Comparison of ENCODE assay signal across 9 mouse cellular contexts in the genomic region with DNA sequence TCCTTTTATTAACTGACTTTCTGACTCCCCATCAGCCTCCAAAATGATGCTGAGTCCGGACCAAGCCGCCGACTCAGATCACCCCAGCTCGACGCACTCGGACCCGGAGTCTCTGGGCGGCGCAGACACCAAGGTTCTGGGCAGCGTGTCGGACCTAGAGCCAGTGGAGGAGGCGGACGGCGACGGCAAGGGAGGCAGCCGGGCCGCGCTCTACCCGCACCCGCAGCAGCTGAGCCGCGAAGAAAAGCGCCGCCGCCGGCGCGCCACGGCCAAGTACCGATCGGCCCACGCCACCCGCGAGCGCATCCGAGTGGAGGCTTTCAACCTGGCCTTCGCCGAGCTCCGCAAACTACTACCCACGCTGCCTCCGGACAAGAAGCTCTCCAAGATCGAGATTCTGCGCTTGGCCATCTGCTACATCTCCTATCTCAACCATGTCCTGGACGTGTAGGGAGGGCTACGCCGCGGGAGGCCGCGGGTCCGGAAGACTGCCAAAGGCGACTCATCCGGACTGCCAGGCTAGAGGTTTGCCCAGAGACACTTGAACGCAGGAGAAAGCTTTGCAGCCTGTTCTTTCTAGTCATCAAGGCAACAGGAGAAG. TPM values are rescaled to one million over a fixed set of nuclear protein-coding genes. Genes with fewer than 3 reads are reported as not detected.
DNase-seq lines count a peak whose midpoint lies in the region; ATAC-seq and TF ChIP-seq lines count a peak whose summit lies in the region.
"Had no signal": no experiment of that assay in that cellular context is flagged by ENCODE, and none has a peak within 500 bp of the region (broad histone marks: within the 10 kb centered on the region; RNA-seq: fewer than 3 reads in every experiment).

No protein-coding gene starts in this region.

- TF ChIP-seq CTCF in kidney, postnatal 0 days (IDR thresholded peaks at IDR 0.05; ENCODE audit: low read depth) = no peak

- H3K9me3 ChIP-seq in kidney, postnatal 0 days (replicated peaks; ENCODE audit: low read length) = no peaks in the 10 kb centered on the region
- no peaks in the 10 kb centered on the region for H3K9me3 ChIP-seq in embryonic facial prominence, embryonic 13.5 days
- no peaks in the 10 kb centered on the region for H3K9me3 ChIP-seq in midbrain, embryonic 15.5 days

- H3K27me3 ChIP-seq in kidney, postnatal 0 days (ENCODE audit: insufficient read depth, low read length) = peaks cover 78% of the 10 kb centered on the region
- peaks cover 92% of the 10 kb centered on the region for H3K27me3 ChIP-seq in embryonic facial prominence, embryonic 13.5 days
- peaks cover 5% of the 10 kb centered on the region; the same call in 1 of the 2 replicates for H3K27me3 ChIP-seq in midbrain, embryonic 15.5 days (replicated peaks)

- no peak overlapping the region for H3K27ac ChIP-seq in kidney, postnatal 0 days
- no peak overlapping the region for H3K27ac ChIP-seq in embryonic facial prominence, embryonic 13.5 days
- peak overlapping the region; percentile 93 for H3K27ac ChIP-seq in midbrain, embryonic 15.5 days

- H3K4me2 ChIP-seq in kidney, postnatal 0 days (ENCODE audit: low read length) = peak overlapping the region; percentile 54
- peak overlapping the region; percentile 66 for H3K4me2 ChIP-seq in embryonic facial prominence, embryonic 13.5 days
- peak overlapping the region; percentile 69 for H3K4me2 ChIP-seq in midbrain, embryonic 15.5 days

- peak; percentile 8 for DNase-seq in kidney, postnatal 0 days (ENCODE audit: low spot score)
- no peak for DNase-seq in kidney, adult 8-10 months
- DNase-seq in brain, adult 2 months (ENCODE audit: low read depth, low spot score) = peak; percentile 95
- peak; percentile 24 for DNase-seq in kidney, postnatal 10 days
- no peak for DNase-seq in urinary bladder, postnatal 25 days (ENCODE audit: low spot score)
- DNase-seq in gastrocnemius, adult 8-10 months (ENCODE audit: low spot score in 2 of 2) = no peak

- 1% methylated on average over 53 of the region's 53 CpGs for WGBS in kidney, postnatal 0 days
- WGBS in embryonic facial prominence, embryonic 13.5 days = under 1% methylated on average over 53 of the region's 53 CpGs
- under 1% methylated on average over 53 of the region's 53 CpGs for WGBS in midbrain, embryonic 15.5 days

- H3K4me3 ChIP-seq in kidney, postnatal 0 days (replicated peaks; ENCODE audit: low read depth, low read length) = peak overlapping the region; percentile 26
- H3K4me3 ChIP-seq in embryonic facial prominence, embryonic 13.5 days = peak overlapping the region; percentile 35
- H3K4me3 ChIP-seq in midbrain, embryonic 15.5 days = peak overlapping the region; percentile 50

- H3K4me1 ChIP-seq in kidney, postnatal 0 days (replicated peaks; ENCODE audit: insufficient read depth, low read length) = peaks cover 14% of the 10 kb centered on the region
- H3K4me1 ChIP-seq in embryonic facial prominence, embryonic 13.5 days = peaks cover 21% of the 10 kb centered on the region
- peaks cover 20% of the 10 kb centered on the region for H3K4me1 ChIP-seq in midbrain, embryonic 15.5 days

- no peaks in the 10 kb centered on the region for H3K36me3 ChIP-seq in kidney, postnatal 0 days (ENCODE audit: insufficient read depth, low read length)
- H3K36me3 ChIP-seq in embryonic facial prominence, embryonic 13.5 days = no peaks in the 10 kb centered on the region
- H3K36me3 ChIP-seq in midbrain, embryonic 15.5 days (replicated peaks) = no peaks in the 10 kb centered on the region

- no peak overlapping the region for H3K9ac ChIP-seq in kidney, postnatal 0 days (ENCODE audit: low read depth, low read length)
- peak overlapping the region; percentile 62; the same call in 1 of the 2 replicates for H3K9ac ChIP-seq in embryonic facial prominence, embryonic 13.5 days
- peak overlapping the region; percentile 72 for H3K9ac ChIP-seq in midbrain, embryonic 15.5 days

- ATAC-seq in kidney, postnatal 0 days (replicated peaks; ENCODE audit: low FRiP score, low read depth) = no peak
- ATAC-seq in embryonic facial prominence, embryonic 13.5 days (ENCODE audit: insufficient number of reproducible peaks, insufficient read depth, low FRiP score, low TSS enrichment, low read depth) = no peak
- peak; percentile 34; the same call in 1 of the 2 replicates for ATAC-seq in midbrain, embryonic 15.5 days (replicated peaks)

RNA-seq across cellular contexts. Expression of a gene that starts 2.8 kb away (rescaled TPM):
- polyA plus RNA-seq in kidney, postnatal 0 days (2015; fragmentation: Nextera tagmentation; extraction: Ambion mirVana) = not detected in 2 replicates
- 2.5 and 4.2 TPM in 2 replicates for polyA plus RNA-seq in embryonic facial prominence, embryonic 13.5 days (2015; fragmentation: Nextera tagmentation; extraction: Ambion mirVana)
- 38.8 and 44.3 TPM in 2 replicates for polyA plus RNA-seq in midbrain, embryonic 15.5 days (2015; fragmentation: Nextera tagmentation; extraction: Ambion mirVana)
- total RNA-seq in gastrocnemius, adult 8-10 months (2022) = not detected
- total RNA-seq: heart, postnatal 10 days had no signal

Comparison
In these comparisons a context has a peak if more than half of its experiments do, and no peak if none do; other contexts are left out.
1. DNase-seq: peak in kidney, postnatal 0 days (single experiment), brain, adult 2 months (single experiment) and kidney, postnatal 10 days (single experiment); none in kidney, adult 8-10 months (0 of 2), urinary bladder, postnatal 25 days (single experiment) and gastrocnemius, adult 8-10 months (0 of 2).
2. Peak in every context shown above with its lines, with median percentiles within 50 percentile points of each other: H3K4me2 ChIP-seq and H3K4me3 ChIP-seq.